Mouse (Mus musculus) erythroblast, embryonic 14.5 days (primary cell): ENCODE measurements around the gene Dscaml1. TPM values are rescaled to one million over a fixed set of nuclear protein-coding genes. Genes with fewer than 3 reads are reported as not detected.

Experiments used
- H3K27me3 ChIP-seq: 2 replicates; pipeline ENCODE4 v1.6.1; 2012; ENCODE audit warnings: inconsistent platforms; ENCODE audit not compliant: control insufficient read depth
- H3K36me3 ChIP-seq: 2 replicates; pipeline ENCODE4 v1.6.1; 2012; ENCODE audit warnings: mild to moderate bottlenecking, inconsistent platforms; ENCODE audit not compliant: control insufficient read depth
- H3K4me1 ChIP-seq: 2 replicates; pipeline ENCODE4 v1.6.1; 2012; ENCODE audit warnings: inconsistent platforms; ENCODE audit not compliant: control insufficient read depth
- H3K4me3 ChIP-seq: replicated peaks from 2 replicates; pipeline ENCODE3; 2012; ENCODE audit warnings: moderate library complexity, mild to moderate bottlenecking, inconsistent platforms
- H3K9me3 ChIP-seq: 2 replicates; pipeline ENCODE4 v1.6.1; 2012; ENCODE audit warnings: low read length, inconsistent platforms, mixed read lengths; ENCODE audit not compliant: control insufficient read depth
- GATA1 ChIP-seq: IDR thresholded peaks from 2 replicates; pipeline ENCODE4 v1.6.1; 2012; ENCODE audit warnings: low read length, inconsistent platforms, mixed read lengths
- TAL1 ChIP-seq: IDR thresholded peaks from 3 replicates; pipeline ENCODE4 v1.6.1; 2012; ENCODE audit warnings: low read length, inconsistent platforms, mixed read lengths
- polyA plus RNA-seq: library from polyadenylated mRNA; stranded (reverse); fragments of >175 nt; gene quantifications from 2 replicates; pipeline ENCODE4 v1.2.3, GENCODE M21; 2012

Gene Dscaml1
- polyA plus RNA-seq, 1 experiment: not detected

GRCm38 (mm10) chr9:45682461-45682998 lies 256.1 kb downstream of the Dscaml1 start:
- TF ChIP-seq TAL1 (no peak), GATA1 (no peak)
- Histone ChIP-seq H3K4me1 (no peaks in the 10 kb centered on the region), H3K9me3 (no peaks in the 10 kb centered on the region), H3K4me3 (no peak overlapping the region), H3K27me3 (no peaks in the 10 kb centered on the region), H3K36me3 (no peaks in the 10 kb centered on the region)

GRCm38 (mm10) chr9:45693424-45694237 lies 267.2 kb downstream of the Dscaml1 start:
- H3K36me3 ChIP-seq: no peaks in the 10 kb centered on the region
- H3K4me3 ChIP-seq: no peak overlapping the region
- no peaks in the 10 kb centered on the region for H3K4me1 ChIP-seq
- no peak for TF ChIP-seq TAL1
- TF ChIP-seq GATA1: no peak
- H3K9me3 ChIP-seq: no peaks in the 10 kb centered on the region
- H3K27me3 ChIP-seq: no peaks in the 10 kb centered on the region

GRCm38 (mm10) chr9:45694256-45694655 lies 267.8 kb downstream of the Dscaml1 start:
- H3K27me3 ChIP-seq: no peaks in the 10 kb centered on the region
- no peaks in the 10 kb centered on the region for H3K4me1 ChIP-seq
- TF ChIP-seq TAL1 (no peak), GATA1 (no peak)
- H3K4me3 ChIP-seq: no peak overlapping the region
- H3K9me3 ChIP-seq: no peaks in the 10 kb centered on the region
- no peaks in the 10 kb centered on the region for H3K36me3 ChIP-seq

- TF ChIP-seq GATA1 (no peak), TAL1 (no peak)
- no peaks in the 10 kb centered on the region for H3K4me1 ChIP-seq
- no peaks in the 10 kb centered on the region for H3K36me3 ChIP-seq
- no peaks in the 10 kb centered on the region for H3K9me3 ChIP-seq
- no peaks in the 10 kb centered on the region for H3K27me3 ChIP-seq
- no peak overlapping the region for H3K4me3 ChIP-seq
Observed at GRCm38 (mm10) chr9:45699171-45699570, 272.7 kb downstream of the Dscaml1 start.

- Histone ChIP-seq H3K4me3 (no peak overlapping the region), H3K4me1 (no peaks in the 10 kb centered on the region), H3K27me3 (no peaks in the 10 kb centered on the region), H3K36me3 (no peaks in the 10 kb centered on the region), H3K9me3 (no peaks in the 10 kb centered on the region)
- TF ChIP-seq TAL1 (no peak), GATA1 (no peak)
Observed at GRCm38 (mm10) chr9:45703236-45703635, 276.8 kb downstream of the Dscaml1 start.

GRCm38 (mm10) chr9:45704441-45704840 lies 278.0 kb downstream of the Dscaml1 start:
- Histone ChIP-seq H3K4me1 (no peaks in the 10 kb centered on the region), H3K36me3 (no peaks in the 10 kb centered on the region), H3K27me3 (no peaks in the 10 kb centered on the region), H3K9me3 (no peaks in the 10 kb centered on the region), H3K4me3 (no peak overlapping the region)
- TF ChIP-seq TAL1: no peak

- no peaks in the 10 kb centered on the region for H3K36me3 ChIP-seq
- H3K27me3 ChIP-seq: no peaks in the 10 kb centered on the region
- no peak overlapping the region for H3K4me3 ChIP-seq
- no peaks in the 10 kb centered on the region for H3K9me3 ChIP-seq
- peaks cover 2% of the 10 kb centered on the region; the same call in 1 of the 2 replicates for H3K4me1 ChIP-seq
- TF ChIP-seq GATA1 (no peak), TAL1 (no peak)
Observed at GRCm38 (mm10) chr9:45710300-45710699, 283.9 kb downstream of the Dscaml1 start.

GRCm38 (mm10) chr9:45715387-45715786 lies 289.0 kb downstream of the Dscaml1 start:
- H3K9me3 ChIP-seq: no peaks in the 10 kb centered on the region
- no peaks in the 10 kb centered on the region for H3K27me3 ChIP-seq
- H3K36me3 ChIP-seq: no peaks in the 10 kb centered on the region
- no peak overlapping the region for H3K4me3 ChIP-seq
- peaks cover 3% of the 10 kb centered on the region; the same call in 1 of the 2 replicates for H3K4me1 ChIP-seq
- no peak for TF ChIP-seq GATA1
- no peak for TF ChIP-seq TAL1

- no peaks in the 10 kb centered on the region for H3K9me3 ChIP-seq
- no peaks in the 10 kb centered on the region for H3K36me3 ChIP-seq
- no peaks in the 10 kb centered on the region for H3K27me3 ChIP-seq
- no peak overlapping the region for H3K4me3 ChIP-seq
- TF ChIP-seq TAL1: no peak
- no peak for TF ChIP-seq GATA1
- H3K4me1 ChIP-seq: peaks cover 3% of the 10 kb centered on the region; the same call in 1 of the 2 replicates
Observed at GRCm38 (mm10) chr9:45719997-45720396, 293.6 kb downstream of the Dscaml1 start.

- no peaks in the 10 kb centered on the region for H3K9me3 ChIP-seq
- H3K36me3 ChIP-seq: no peaks in the 10 kb centered on the region
- H3K4me3 ChIP-seq: no peak overlapping the region
- no peaks in the 10 kb centered on the region for H3K27me3 ChIP-seq
- no peaks in the 10 kb centered on the region for H3K4me1 ChIP-seq
- TF ChIP-seq TAL1 (no peak), GATA1 (no peak)
Observed at GRCm38 (mm10) chr9:45731851-45732250, 305.4 kb downstream of the Dscaml1 start.
